Mouse (Mus musculus) retina, embryonic 14.5 days (tissue): ENCODE data around the gene Il12b.

Source experiments
- DNase-seq: peaks from one replicate; pipeline ENCODE4 v3.0.0-alpha.2; 2015; ENCODE audit warnings: low spot score

Il12b gene

GRCm38 (mm10) chr11:44399763-44400162, at the start of gene Il12b:
Gene Il12b, plus strand, starts transcription at chr11:44400063.
- DNase-seq = no peak

GRCm38 (mm10) chr11:44354860-44355470, 44.9 kb upstream of the Il12b start:
- DNase-seq = no peak

GRCm38 (mm10) chr11:44356171-44356570, 43.7 kb upstream of the Il12b start:
- DNase-seq = no peak

GRCm38 (mm10) chr11:44364536-44364935, 35.3 kb upstream of the Il12b start:
- no peak for DNase-seq

- DNase-seq = no peak
These were observed 32.2 kb upstream of the Il12b start for GRCm38 (mm10) chr11:44367711-44368110.

GRCm38 (mm10) chr11:44372856-44373255, 27.0 kb upstream of the Il12b start:
- no peak for DNase-seq

GRCm38 (mm10) chr11:44377879-44378278, 22.0 kb upstream of the Il12b start:
- DNase-seq = no peak

- DNase-seq = no peak
These were observed 19.3 kb upstream of the Il12b start for GRCm38 (mm10) chr11:44380432-44381051.

GRCm38 (mm10) chr11:44382200-44382599, 17.7 kb upstream of the Il12b start:
- no peak for DNase-seq

- no peak for DNase-seq
These were observed 12.8 kb upstream of the Il12b start for GRCm38 (mm10) chr11:44387031-44387430.

GRCm38 (mm10) chr11:44389993-44390701, 9.7 kb upstream of the Il12b start:
- DNase-seq = no peak

- DNase-seq = no peak
These were observed 6.6 kb upstream of the Il12b start for GRCm38 (mm10) chr11:44393101-44393810.

- DNase-seq = no peak
These were observed 4.5 kb upstream of the Il12b start for GRCm38 (mm10) chr11:44395401-44395800.

GRCm38 (mm10) chr11:44397551-44397950, 2.3 kb upstream of the Il12b start:
- DNase-seq = no peak

GRCm38 (mm10) chr11:44398356-44398755, 1.5 kb upstream of the Il12b start:
- DNase-seq = no peak

GRCm38 (mm10) chr11:44398782-44399225, 1.1 kb upstream of the Il12b start:
- peak; percentile 90 for DNase-seq

- DNase-seq = no peak
These were observed 2.0 kb downstream of the Il12b start for GRCm38 (mm10) chr11:44401635-44402548.

GRCm38 (mm10) chr11:44405113-44405512, 5.2 kb downstream of the Il12b start:
- DNase-seq = no peak

GRCm38 (mm10) chr11:44405961-44406360, 6.1 kb downstream of the Il12b start:
- DNase-seq = no peak

GRCm38 (mm10) chr11:44406457-44406856, 6.6 kb downstream of the Il12b start:
- no peak for DNase-seq

- DNase-seq = no peak
These were observed 8.8 kb downstream of the Il12b start for GRCm38 (mm10) chr11:44408626-44409025.

- DNase-seq = no peak
These were observed 10.6 kb downstream of the Il12b start for GRCm38 (mm10) chr11:44410413-44410812.
